Mouse (Mus musculus) testis, postnatal 14 days (tissue): ENCODE data around the gene Cyp3a59.
"Not testable (repeated sequence)": the region's sequence is repeated elsewhere in the genome, so short reads cannot be mapped to it uniquely, and the experiment has no call there.

Source experiments
- DNase-seq: peaks from one replicate; pipeline ENCODE4 v3.0.0; 2021; ENCODE audit warnings: low spot score

Gene Cyp3a59

GRCm38 (mm10) chr5:146078945-146079344 is at the start of gene Cyp3a59:
TSS of gene Cyp3a59 (plus strand) at chr5:146079257.
- not testable (repeated sequence) for DNase-seq

GRCm38 (mm10) chr5:146070099-146070498 is 9.0 kb upstream of the Cyp3a59 start:
- DNase-seq = no peak

GRCm38 (mm10) chr5:146147903-146148302 is 68.8 kb downstream of the Cyp3a59 start:
- no peak for DNase-seq

- DNase-seq = no peak
These were observed 71.4 kb downstream of the Cyp3a59 start for GRCm38 (mm10) chr5:146150454-146150853.

GRCm38 (mm10) chr5:146158326-146158725 is 79.3 kb downstream of the Cyp3a59 start:
- not testable (repeated sequence) for DNase-seq

- not testable (repeated sequence) for DNase-seq
These were observed 81.4 kb downstream of the Cyp3a59 start, which contains the start of gene Gm5565 for GRCm38 (mm10) chr5:146160439-146160838. TSS of gene Gm5565 (minus strand) at chr5:146160539.
